Mouse (Mus musculus) cerebellum, adult 2 months (tissue): ENCODE results near the gene Eif4e3. TPM values are rescaled to one million over a fixed set of nuclear protein-coding genes. Genes with fewer than 3 reads are reported as not detected.

Experiments used
- DNase-seq, 2 experiments: peaks; one replicate each; pipeline ENCODE4 v3.0.0; 2021
- H3K27ac ChIP-seq: fragments of 200-500 bp; 2 replicates; pipeline ENCODE4 v1.5.1; 2012; ENCODE audit warnings: low read length, control low read depth, inconsistent platforms; ENCODE audit not compliant: insufficient read depth
- H3K27me3 ChIP-seq: fragments of 200-500 bp; 2 replicates; pipeline ENCODE4 v1.6.1; 2012; ENCODE audit warnings: inconsistent platforms, mild to moderate bottlenecking, low read length, moderate library complexity; ENCODE audit not compliant: control insufficient read depth, insufficient read depth
- H3K4me1 ChIP-seq: fragments of 200-500 bp; 2 replicates; pipeline ENCODE4 v1.6.1; 2011; ENCODE audit warnings: low read length; ENCODE audit not compliant: control insufficient read depth, insufficient read depth
- H3K4me3 ChIP-seq: fragments of 200-500 bp; replicated peaks from 2 replicates; pipeline ENCODE3; 2011; ENCODE audit warnings: mild to moderate bottlenecking, low read depth, low read length, control low read depth; ENCODE audit not compliant: insufficient read depth
- CTCF ChIP-seq: fragments of 200-500 bp; IDR thresholded peaks from 2 replicates; pipeline ENCODE4 v1.5.1; 2011; ENCODE audit warnings: low read depth, mild to moderate bottlenecking, control low read depth, low read length, moderate library complexity, borderline replicate concordance; ENCODE audit not compliant: insufficient read depth
- POLR2A ChIP-seq: fragments of 200-500 bp; IDR thresholded peaks from 2 replicates; pipeline ENCODE4 v1.6.1; 2011; ENCODE audit warnings: low read length, control low read depth, borderline replicate concordance; ENCODE audit not compliant: insufficient read depth
- WGBS: fragments of 180-500 bp; shearing (Covaris S2); methylation state at CpG from one replicate; pipeline ENCODE4 v1.1.7; 2018; 5-methylcytosine and 5-hydroxymethylcytosine counted together
- polyA plus RNA-seq: library from polyadenylated mRNA; depleted of rRNA; stranded (reverse); fragments of >200 nt; gene quantifications from 2 replicates; pipeline ENCODE4 v1.2.3, GENCODE M21; 2012; rRNA removed

Eif4e3 gene
- 16.0 and 17.0 TPM in 2 replicates for polyA plus RNA-seq

DNA sequence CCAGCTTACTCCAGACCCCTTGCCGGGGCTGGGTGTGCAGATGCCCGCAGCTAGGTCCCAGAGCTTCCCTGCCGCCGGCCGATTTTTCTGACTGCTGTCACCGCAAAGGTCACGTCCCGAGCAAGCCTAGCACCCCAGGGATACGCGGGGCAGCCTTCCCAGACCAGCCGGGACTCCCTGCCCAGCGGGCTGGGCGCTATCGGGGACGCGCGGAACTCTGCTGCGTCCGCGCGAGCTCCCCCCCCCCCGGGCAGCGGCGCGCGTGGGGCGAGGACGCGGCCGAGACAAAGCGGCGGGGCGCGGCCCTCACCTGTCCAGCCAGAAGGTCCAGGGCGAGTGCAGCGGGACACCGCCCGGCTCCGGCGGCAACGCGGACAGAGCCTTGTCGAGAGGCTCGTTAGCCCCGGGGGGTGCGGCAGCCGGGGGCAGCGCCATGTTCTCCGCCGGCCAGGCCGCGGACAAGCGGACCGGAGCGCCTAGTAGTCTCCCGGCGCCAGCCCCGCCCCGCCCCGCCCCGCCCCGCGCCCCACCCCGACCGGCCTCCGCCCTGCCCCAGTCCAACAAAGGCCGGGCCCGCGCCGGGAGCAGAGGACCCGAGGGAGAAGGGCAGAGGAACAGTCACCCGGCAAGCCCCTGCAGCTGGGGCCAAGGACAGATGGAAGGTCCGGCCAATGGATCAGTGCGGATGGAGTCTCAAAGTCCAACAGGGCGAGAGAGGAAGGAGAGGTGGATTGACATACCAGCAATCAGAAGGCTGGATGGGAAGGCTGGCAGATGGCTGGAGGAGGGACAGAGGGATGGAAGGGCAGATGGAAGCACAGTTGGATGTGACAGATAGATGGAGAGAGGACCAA, at the start of gene Eif4e3, which contains the start of gene Gm20696:
Gene Eif4e3 (minus strand): TSS at position 454 of the 854 bp plus-strand sequence.
Gene Gm20696 (minus strand): TSS at position 480 of the 854 bp plus-strand sequence.
- Histone ChIP-seq H3K27me3 (no peaks in the 10 kb centered on the region), H3K27ac (peak within 1 kb of the TSS; percentile 94), H3K4me1 (peaks cover 28% of the 10 kb centered on the region), H3K4me3 (peak within 1 kb of the TSS; percentile 87)
- TF ChIP-seq POLR2A, result peak; percentile 70; the same call in 1 of the 2 replicates
- peak; percentile 3; the same call in 1 of the 2 replicates for TF ChIP-seq CTCF
- DNase-seq, result peak; percentile 93 to 95
- WGBS, result 1% methylated on average over 72 of the region's 75 CpGs

DNA sequence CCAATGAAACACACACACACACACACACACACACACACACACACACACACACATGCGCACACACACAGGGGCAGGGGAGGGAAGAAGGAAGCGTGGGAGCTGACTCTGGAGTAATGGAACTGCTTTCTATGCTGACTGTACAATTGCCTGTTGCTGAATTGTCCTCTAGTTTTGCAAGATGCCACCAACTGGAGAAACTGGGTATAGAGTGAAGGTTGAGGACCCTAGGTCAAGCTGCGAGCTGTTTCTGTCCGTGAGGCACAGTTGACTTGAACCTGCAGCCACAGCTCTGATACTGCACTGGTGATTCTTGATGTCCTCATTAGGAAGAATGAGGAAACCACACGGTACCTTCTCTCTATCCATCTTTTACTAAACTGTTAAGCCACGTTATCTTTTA, 49.3 kb upstream of the Eif4e3 start:
- TF ChIP-seq CTCF (no peak), POLR2A (no peak)
- DNase-seq, result no peak
- WGBS, result 70% methylated on average over 6 of the region's 6 CpGs
- Histone ChIP-seq H3K4me1 (no peaks in the 10 kb centered on the region), H3K27ac (no peak overlapping the region), H3K4me3 (no peak overlapping the region), H3K27me3 (no peaks in the 10 kb centered on the region)

DNA sequence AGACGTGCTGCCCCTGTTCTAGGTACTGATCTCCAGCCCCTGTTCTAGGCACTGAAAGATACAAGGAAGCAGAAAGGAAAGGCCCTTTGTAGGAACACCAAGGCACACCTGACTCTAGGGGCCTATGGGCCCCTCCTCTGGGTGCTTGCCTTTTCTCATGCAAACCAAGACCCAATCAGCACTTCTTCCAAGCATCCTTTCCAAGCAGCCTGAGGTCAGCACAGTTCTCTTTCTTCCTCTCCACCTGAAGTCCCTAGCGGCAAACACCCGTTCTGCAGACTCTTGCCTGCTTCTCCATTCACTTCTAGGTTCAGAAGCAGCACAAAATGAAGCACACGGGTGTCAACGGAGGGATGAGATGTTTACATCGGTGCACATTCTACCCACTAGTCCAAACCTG, 48.6 kb upstream of the Eif4e3 start:
- H3K27me3 ChIP-seq, result no peaks in the 10 kb centered on the region
- TF ChIP-seq CTCF, result no peak
- DNase-seq, result no peak
- H3K27ac ChIP-seq, result no peak overlapping the region
- no peak overlapping the region for H3K4me3 ChIP-seq
- 79% methylated on average over 6 of the region's 6 CpGs for WGBS
- H3K4me1 ChIP-seq, result no peaks in the 10 kb centered on the region

DNA sequence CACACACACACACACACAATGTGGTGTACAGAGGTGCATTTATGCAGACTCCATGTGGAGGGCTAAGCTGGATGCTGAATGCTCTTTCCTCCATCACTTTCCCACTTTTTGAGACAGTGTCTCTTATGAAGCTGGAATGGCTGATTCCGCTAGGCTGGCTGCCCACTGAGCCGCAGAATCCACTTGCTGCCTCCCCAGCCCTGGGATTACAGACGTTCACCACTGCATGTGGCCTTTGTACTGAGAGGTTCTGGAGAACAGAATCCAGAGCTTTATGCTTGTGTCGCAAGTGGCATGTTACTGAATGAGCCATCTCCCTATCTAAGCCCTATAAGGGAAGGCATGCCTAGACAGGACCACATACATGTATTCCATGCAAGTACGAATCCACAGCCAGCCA, 46.7 kb upstream of the Eif4e3 start:
- no peaks in the 10 kb centered on the region for H3K4me1 ChIP-seq
- 77% methylated on average over 5 of the region's 5 CpGs for WGBS
- no peak overlapping the region for H3K4me3 ChIP-seq
- H3K27ac ChIP-seq, result no peak overlapping the region
- H3K27me3 ChIP-seq, result no peaks in the 10 kb centered on the region
- TF ChIP-seq POLR2A (no peak), CTCF (no peak)
- DNase-seq, result no peak

DNA sequence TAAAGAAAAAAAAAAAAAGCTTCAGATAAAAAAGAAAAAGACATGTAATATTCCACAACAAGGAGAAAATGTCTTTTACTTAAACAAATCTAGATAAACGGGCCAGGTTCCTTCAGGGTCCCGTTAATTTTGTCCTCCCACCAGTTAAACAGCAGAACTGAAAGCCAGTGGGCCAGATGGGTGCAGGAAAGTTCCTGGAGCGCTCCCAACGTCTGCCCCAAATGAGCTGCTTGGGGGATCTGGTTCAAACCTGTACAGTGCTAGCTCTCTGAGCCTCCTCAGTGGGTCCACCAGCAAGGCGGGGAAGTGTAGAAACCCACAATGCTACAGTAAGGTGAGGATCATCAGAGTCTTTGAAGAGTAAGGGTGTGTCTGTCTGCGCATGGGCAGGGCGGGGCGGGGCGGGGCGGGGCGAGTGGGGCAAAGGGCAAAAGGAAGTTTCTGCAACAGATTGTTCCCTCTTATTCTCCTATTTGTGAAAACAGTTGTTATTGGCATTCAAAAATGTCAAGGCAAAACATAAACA, 45.1 kb upstream of the Eif4e3 start:
- Histone ChIP-seq H3K27ac (no peak overlapping the region), H3K27me3 (no peaks in the 10 kb centered on the region), H3K4me3 (no peak overlapping the region), H3K4me1 (no peaks in the 10 kb centered on the region)
- no peak for DNase-seq
- WGBS, result 62% methylated on average over 11 of the region's 11 CpGs
- TF ChIP-seq CTCF (no peak), POLR2A (no peak)

DNA sequence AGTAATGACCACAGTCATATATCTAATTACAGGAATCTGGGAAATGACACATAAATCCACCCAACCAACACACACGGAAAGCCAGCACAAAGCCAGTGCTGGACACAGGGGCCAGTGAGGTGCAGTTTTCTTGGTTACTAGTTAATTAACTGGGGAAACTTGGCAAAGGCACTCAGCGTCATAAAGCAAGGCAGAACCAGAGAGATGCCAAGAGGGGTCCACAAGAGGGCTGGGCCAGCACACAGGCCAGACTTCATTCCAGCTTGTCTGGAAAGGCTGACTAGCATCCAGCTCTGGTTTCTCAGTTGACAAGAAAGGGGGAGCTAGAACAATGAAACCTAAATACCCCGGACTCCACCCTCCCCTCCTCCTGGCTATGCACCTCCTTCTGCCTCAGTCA, 33.9 kb upstream of the Eif4e3 start:
- no peak overlapping the region for H3K4me3 ChIP-seq

DNA sequence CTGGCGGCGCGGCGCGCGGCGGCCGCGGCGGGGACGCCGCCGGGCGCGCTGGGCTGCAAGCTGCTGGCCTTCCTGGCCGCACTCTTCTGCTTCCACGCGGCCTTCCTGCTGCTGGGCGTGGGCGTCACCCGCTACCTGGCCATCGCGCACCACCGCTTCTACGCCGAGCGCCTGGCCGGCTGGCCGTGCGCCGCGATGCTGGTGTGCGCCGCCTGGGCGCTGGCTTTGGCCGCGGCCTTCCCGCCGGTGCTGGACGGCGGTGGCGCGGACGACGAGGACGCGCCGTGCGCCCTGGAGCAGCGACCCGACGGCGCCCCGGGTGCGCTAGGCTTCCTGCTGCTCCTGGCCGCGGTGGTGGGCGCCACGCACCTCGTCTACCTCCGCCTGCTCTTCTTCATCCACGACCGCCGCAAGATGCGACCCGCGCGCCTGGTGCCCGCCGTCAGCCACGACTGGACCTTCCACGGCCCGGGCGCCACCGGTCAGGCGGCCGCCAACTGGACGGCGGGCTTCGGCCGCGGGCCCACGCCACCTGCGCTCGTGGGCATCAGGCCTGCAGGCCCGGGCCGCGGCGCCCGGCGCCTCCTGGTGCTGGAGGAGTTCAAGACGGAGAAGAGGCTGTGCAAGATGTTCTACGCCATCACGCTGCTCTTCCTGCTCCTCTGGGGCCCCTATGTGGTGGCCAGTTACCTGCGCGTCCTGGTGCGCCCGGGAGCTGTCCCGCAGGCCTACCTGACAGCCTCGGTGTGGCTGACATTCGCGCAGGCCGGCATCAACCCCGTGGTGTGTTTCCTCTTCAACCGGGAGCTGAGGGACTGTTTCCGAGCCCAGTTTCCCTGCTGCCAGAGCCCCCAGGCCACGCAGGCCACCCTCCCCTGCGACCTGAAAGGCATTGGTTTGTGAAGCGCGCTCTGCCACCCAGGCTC, 26.6 kb upstream of the Eif4e3 start:
- WGBS, result 1% methylated on average over 108 of the region's 110 CpGs
- 0 out of 2 replicates have a peak, but pooled peaks have one; percentile 5 for TF ChIP-seq POLR2A
- no peak for TF ChIP-seq CTCF
- Histone ChIP-seq H3K27me3 (no peaks in the 10 kb centered on the region), H3K27ac (peak overlapping the region; percentile 65), H3K4me3 (peak overlapping the region; percentile 60), H3K4me1 (no peaks in the 10 kb centered on the region; the same call in 1 of the 2 replicates)
- peak; percentile 59 to 65 for DNase-seq

More for the DNA sequence above, 33.9 kb upstream of the Eif4e3 start:
- 61% methylated on average over 3 of the region's 3 CpGs for WGBS
- Histone ChIP-seq H3K27ac (no peak overlapping the region), H3K27me3 (no peaks in the 10 kb centered on the region), H3K4me1 (no peaks in the 10 kb centered on the region; the same call in 1 of the 2 replicates)
- DNase-seq, result no peak
- TF ChIP-seq CTCF (no peak), POLR2A (no peak)
